Mouse (Mus musculus) right cerebral cortex, adult 18-20 months (tissue): ENCODE measurements around the gene Mpzl1.

ENCODE experiments used
- DNase-seq: peaks from one replicate; pipeline ENCODE4 v3.0.0; 2022; ENCODE audit warnings: mixed read lengths

Gene Mpzl1

DNA sequence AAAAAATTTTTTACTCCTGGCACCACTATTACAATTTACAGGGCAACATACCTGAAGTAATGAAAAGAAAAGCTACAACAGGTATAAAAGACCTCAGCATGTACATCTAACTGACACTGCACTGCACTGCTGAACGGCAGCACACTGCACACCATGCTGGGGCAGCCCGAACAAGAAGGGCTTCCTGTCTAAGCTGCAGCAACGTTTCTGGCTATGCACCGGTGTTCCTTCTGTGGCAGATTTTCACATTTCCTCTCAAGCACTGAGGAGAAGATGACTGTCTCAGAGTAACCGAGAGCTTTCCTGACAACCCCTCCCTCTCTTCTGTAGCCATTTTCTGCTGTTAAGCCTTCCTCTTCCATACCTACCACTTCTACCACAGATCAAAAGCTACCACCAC, 21.6 kb downstream of the Mpzl1 start:
- no peak for DNase-seq

DNA sequence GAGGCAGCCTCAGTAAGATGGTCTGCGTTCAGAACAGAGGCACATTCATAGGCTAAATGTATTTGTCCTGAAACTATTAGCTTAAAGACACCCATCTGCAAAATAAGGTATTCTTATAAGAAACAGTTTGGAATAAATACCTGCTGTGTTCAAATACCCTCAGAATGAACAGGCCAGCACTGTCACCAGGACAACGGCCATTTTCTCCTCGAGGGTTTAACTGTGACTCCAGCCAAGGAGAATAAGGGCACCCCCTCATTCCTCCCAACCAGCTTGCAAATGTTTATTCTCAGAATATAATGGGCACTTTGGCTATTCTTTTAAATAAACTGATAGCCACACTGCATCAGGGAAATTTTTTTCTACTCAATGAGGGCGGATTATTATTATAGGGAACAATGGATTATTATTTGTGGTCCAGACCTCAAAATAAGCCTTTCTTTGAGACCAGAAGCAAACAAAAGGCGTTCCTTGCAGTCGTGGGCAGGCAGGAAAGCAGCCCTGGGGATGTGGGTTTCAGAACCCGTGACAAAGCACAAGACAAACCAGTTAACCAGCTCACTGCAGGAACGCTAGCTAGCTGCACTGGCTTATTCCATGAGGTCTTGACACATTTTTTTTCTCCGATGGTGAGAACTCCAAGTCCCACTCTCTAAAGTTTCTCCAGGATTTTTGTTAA, 23.9 kb downstream of the Mpzl1 start:
- no peak for DNase-seq

DNA sequence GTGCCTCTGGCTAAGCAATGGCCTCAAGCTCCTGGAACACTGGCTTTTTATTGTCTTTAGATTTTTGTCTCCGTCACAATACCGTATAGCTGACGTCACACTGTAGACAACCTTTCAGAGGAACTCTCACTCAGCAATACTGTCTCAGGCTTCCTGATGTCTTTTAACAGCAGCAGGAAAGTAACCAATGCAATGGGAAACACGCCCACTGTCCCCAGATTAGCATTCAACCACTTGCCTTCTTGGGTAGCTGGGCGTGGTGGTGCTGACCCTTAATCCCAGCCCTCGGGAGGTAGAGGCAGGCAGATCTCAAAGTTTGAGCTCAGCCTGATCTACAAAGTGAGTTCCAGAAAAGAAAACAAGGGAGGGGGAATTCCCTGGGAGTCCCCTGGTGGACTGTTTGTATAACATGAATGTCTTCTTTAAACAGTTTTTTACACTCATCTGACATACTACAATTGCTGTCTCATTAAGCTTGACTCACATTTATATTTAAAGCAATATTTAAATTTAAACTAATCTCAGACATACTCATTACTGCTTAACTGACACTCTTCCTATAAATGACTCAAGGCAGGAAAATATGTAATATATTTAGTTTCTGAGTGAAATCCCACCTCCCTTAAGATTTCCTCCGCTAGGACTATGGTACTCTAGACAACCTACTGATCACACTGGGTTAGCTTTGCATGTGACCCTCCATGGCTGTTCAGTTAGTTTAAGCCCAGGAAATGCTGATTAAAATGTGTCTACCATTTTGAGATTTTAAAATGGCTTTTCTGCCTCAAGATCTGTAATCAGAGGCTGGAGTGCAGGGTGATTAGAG, 24.6 kb downstream of the Mpzl1 start:
- DNase-seq, result no peak

DNA sequence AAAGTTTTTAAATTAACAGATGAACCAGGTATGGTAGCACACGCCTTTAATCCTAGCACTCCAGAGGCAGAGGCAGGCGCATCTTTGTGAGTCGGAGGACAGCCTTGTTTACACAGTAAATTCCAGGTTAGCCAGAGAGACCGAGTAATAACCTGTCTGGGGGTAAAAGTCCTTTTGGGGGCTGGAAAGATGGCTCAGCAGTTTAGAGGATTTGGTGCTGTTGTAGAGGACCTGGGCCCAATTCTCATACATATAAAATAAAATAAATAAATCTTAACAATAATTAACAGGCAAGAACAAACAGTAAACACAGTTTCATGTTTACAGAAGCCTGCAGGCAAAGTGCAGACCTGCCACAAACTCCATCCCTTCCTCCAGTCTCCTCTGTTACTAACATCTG, 25.4 kb downstream of the Mpzl1 start:
- DNase-seq, result no peak

DNA sequence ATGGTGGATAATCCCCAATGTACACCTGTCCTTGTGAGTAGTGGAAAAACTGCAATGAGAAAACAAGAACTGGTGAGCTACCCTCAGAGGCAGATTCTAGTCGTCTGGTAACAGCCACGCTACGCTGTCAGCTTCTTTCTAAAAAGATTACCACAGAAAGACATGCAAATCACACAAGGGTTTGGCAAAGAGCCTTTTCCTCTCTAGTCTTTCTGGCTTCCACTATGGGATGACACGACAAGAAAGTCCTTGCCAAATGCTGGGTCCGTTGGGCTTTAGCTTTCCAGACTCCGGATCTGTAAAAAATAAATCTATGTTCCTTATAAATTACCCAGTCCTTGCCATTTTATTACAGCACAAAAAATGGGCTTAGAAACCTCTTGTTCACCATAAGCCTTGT, 28.6 kb downstream of the Mpzl1 start:
- DNase-seq, result no peak

DNA sequence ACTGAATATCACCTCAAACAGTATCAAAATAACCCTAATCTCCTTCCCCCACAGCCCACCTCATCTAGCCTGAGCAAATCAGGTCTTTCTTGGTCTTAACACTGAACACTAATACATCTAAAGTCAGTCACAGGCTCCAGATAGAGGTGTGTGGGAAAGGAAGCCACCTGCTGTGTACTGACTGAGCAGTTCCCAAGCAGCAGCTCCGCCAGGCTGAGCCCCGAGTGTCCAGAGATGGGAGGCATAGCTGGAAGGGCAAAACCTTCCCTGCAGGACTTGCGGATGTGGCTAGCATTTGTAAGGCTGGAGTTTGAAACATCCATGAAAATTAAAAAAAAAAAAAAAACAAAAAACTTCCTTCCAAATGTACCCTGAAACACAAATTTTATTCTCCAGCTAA, 29.2 kb downstream of the Mpzl1 start:
- DNase-seq, result no peak

DNA sequence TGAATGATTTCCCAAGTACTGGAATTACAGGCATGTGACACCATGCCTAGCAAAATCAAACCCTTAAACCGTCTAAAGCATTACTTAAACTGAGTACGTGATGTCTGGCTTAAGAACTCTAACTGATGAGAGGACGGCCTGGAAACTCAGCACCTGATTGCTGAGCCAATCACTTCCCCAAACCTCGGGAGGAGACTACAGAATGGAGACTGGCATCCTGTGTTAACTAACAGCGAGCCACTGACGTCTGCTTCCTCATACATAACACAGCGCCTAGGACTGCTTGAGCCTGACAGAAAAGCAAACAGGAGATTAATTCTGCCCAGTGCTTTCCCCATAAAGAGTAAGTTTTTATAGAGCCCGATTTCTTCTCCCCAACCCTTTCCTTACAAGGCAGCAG, 30.1 kb downstream of the Mpzl1 start:
- DNase-seq, result no peak

DNA sequence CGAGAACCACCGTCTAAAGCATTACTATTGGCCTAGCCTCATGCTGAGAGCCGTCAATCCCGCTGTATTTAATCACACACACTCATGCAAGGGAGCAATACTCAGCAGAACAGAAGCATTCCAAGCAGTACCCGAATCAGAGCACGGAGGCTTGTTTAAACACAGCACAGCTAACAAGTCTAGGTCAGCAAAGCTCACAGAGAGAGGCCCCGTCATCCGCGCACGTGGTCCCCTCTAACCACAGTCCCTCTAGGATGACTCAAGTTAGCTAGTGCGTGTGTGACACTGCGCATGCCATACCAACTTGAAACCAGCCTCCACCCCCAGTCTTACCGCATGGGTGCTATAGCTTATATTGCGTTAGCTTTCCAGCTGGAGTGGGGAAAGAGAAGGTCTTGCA, 31.1 kb downstream of the Mpzl1 start:
- DNase-seq, result no peak

DNA sequence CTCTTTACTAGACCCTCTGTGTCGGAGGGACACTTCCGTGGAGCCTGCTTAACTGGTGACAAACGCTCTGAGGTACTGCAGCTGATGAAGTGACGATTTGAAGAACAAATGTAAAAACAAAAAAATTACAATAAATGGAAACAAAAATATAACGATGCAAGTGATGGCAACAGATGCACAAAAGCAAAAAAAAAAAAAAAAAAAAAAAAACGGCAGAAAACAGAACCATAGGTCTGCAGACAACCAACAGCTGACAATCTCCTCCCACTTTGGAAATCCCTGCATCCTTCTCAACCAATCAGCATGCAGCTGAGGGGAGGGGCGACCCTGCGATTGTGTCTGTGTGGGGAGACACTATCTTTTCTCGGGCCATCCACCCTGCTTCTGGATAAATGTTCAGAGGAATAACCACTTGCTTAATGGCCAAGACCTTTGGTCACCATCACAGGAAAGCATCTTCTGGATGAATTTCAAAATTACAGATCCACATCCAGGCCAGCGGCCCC, 32.5 kb downstream of the Mpzl1 start:
- no peak for DNase-seq

DNA sequence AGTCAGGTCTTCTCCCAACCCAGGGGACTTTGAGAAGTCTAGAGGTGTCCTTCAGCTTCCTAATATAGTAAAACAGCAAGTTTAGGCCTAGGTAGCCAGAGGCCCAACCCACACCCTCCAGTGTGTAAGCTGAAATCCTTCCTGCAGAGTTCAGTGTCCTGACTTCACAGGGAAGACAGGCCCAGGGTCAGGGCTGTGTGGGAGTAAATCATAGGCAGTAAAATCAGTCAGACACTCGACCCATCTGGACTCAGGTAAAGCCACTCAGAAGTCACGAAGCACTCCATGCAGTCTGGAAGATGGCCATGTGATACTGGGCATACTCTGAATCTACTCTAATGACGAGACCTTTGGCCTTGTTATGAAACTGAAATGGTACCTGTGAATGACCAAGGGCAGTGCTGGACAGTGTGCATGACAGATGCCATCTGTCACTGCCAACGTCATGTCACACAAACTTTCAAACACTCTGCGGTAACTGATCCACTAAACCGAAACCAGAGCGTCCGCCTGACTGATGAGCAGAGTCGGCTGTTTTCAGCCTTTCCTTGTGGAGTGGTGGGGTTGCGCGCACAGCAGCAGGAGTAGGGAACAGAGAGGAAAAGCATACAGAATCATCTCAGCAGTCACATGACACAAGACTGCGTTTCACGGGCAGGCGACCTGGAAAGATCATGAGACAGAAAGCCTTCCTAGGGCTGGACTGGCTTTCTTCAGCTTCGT, 39.5 kb downstream of the Mpzl1 start:
- DNase-seq, result no peak

DNA sequence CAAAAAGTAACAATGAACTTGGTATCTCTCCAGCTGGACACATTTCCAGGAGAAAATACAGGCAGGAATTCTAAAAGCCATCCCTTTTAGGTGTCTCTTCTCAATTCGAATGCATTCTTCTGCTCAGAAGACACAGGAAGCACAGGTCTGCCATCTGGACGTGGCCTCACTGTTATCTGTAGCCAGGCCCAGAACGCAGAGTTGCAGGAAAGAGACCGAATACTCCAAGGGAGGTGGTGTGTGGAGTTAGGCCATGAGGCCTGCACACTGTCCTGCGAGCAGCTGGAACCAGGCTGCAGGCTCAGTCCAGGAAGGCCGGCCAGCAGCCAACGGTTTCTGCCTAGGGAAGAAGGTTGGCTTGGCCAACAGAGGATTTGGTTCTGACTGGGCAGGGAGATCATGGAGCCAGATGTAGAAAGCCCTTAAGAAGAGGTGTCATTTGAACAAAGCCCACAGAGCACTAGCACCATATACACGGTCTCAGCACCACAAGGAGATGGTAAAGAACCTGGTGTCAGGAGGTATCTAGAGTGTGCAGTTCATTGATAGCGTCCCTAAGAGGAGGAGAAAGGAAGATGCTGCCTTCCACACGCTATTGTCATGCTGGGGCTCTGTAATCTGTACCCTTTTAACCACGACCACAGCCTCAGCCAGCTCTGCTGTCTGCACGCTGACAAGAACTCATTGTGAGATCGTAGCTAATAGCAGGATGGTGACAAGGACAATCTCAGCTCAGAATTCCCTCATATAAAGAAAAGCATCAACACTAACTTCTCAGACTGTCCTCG, 41.8 kb downstream of the Mpzl1 start:
- DNase-seq, result no peak

DNA sequence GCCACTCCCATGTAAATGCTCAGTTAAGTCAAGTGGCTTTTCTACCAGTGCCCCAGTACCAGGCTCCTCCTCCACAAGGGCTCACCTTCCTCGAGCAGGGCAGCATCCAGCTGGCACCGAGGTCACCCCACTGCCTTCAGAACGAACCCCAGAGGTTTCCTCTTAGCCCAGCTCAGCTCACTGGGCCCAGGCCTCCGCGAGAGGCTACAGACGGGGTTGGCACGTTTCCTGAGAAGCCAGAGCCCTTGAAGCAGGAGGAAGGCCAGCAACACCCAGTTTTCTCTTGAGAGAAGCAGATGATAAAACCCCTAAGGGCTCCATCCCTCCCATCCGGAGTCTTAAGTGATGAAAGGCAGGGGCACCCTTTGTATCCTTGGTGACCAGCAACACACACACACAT, 43.6 kb downstream of the Mpzl1 start:
- DNase-seq, result no peak

DNA sequence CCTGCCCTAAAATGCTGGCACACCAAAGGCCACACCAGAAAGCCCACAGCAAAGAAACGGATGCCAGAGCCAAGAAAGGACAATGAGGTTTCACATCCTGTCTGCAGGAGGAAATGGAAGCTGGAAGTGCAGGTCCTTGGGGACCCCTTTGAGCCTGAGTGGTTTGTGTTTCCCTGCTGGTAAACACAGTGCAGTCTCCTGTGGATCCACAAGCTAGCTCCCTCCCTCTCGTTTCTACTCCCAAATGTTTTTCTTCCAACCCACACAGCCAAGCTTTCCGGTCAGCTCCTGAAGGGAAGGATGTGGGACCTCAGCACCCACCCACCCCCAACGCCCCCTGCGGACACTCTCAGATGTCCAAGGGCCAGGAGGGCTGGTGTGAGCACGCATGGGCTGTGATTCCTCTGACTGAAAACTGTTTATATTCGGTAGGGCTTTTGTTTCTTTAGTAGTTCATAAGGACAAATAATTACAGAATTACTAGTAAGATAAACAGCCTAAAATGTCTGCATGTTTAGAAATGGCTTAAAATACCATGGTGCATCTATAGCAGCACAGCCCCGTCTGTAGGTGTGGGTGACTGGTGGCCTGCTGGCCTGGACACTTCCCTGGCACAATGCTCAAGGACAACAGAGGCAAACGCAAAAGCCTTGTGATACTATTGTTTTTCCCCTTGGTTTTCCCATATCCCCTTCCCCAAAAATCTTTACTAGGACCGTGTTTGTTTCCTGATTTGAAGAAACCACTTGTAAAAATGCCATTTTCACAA, 44.9 kb downstream of the Mpzl1 start:
- DNase-seq, result no peak

DNA sequence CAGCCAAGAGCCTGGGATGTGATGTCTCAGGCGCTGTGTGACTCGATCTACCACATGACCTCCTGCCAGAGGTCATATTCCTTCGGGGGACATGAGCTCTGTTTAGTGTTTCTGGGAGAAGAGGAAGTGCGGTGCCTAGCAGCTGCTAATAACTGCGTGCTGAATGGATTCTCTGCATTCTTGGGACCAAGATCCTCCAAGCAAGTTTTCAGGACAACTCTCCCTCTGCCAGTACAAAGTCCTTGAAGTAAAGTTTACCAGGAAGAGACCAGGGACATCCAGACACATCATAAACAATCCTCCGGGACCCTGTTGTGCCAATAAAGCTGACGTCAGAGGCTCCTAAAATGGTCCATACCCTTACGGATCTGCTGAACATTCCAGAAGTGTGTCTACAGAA, 46.5 kb downstream of the Mpzl1 start:
- no peak for DNase-seq

DNA sequence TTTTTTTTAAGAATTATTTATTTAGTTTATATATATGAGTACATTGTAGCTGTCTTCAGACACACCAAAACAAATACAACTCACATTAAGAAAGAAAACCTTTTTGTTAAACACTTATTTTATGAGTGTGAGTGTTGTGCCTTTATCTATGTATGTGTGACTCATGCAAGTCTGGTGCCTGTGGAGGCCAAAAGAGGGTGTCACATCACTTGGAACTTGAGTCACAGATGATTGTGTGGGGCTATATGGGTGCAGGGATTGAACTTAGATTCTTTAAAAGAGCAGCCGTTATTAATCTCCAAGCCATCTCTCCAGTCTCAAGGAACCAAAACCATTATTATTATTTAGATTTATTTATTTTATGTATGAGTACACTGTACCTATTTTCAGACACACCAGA, 48.0 kb downstream of the Mpzl1 start:
- no peak for DNase-seq

DNA sequence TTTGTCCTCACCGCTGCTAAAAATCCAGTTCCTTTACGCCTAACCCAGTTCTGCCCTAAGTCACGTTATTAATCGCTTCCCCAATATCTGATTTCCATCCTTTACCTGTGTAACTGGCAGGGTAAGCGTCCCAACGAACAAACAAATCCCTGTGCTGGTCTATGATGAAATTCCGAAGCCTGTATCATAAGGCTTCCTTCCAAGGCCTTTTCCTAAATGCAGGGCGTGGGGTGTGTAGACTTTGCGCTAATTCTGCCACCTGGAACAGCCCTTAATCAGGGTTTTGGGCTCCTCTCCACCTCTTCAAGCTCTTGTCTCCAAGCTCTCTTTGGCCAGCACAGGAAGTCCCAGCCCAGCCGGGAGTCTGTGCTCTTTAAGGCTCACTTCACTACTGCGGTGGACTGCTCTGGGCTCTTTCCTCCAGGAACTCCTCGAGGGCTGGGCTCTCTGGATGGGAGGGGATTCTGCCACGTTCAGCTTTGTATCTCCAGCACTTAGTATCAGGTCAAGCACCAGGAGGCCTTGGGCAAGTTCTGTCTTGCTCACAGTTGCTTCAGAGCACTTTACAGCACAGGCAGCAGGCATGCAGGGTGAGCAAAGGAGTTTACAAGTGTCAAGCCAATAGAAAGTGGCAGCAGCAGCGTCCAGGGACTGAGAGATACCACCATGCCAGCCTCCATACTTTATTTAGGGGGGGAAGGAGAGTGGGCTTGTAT, 48.8 kb downstream of the Mpzl1 start:
- no peak for DNase-seq

DNA sequence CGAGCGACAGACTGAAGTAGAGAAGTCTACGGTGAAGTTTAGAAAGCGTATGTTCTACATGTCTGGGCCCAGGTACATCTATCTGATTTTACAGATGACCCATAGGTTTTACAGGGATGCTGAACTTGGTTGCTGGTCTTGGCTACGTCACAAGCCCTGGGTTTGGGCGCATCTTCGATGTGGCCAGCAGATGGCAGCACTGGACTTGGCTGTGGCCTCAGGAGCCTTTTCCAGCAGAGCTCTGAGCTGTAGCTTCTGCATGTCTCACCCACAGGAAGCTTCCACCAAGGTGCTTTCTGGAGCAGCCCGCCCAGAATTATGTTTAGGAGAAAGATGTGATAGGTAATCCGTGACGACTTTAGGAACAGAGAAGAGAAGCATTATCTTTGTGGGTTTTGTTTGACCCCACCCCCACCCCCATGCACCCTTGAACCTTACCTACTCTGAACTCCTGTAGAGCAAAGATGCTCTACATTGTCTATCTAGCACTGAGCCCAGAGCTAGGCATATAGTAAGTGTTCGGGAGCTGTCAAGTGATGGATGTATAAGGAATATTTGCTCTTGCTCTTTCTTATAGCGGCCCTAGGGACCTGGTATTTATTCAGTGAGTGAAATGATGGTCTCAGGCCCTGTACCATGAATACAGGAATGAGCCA, 50.7 kb downstream of the Mpzl1 start:
- peak; percentile 91 for DNase-seq

DNA sequence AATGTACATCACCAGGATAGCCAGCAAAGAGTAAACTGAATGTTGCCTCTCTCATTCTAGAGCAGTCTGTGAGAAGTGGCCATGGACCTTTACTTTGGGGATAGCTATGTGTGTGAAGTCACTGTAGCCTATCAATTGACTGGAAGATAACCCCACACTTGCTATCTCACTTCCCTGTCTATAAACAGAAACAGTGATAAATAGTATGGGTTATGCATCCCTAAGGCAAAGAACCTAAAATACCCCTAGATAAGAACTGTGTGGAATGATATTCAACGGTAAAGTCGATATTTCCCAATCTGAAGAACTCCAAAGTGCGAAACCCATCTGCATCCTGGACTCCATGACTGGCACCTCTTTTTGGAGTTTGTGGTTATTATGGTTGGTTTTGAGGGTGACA, 53.1 kb downstream of the Mpzl1 start:
- no peak for DNase-seq

DNA sequence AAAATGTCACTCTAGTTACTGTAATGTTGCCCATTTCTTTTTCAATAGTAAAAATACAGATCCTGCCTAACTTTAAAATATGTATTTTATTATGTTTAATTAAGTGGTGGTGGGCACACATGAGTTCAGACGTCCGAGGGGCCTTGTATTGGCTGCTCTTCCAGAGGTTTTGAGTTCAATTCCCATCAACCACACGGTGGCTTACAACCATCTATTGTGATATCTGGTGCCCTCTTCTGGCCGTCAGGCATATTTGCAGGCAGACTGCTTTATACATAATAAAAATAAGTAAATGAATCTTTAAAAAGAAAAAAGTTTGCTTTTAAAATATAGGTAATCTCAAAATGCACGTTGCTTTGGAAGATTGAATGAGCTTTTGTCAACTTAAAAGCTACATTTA, 55.0 kb downstream of the Mpzl1 start:
- DNase-seq, result no peak

DNA sequence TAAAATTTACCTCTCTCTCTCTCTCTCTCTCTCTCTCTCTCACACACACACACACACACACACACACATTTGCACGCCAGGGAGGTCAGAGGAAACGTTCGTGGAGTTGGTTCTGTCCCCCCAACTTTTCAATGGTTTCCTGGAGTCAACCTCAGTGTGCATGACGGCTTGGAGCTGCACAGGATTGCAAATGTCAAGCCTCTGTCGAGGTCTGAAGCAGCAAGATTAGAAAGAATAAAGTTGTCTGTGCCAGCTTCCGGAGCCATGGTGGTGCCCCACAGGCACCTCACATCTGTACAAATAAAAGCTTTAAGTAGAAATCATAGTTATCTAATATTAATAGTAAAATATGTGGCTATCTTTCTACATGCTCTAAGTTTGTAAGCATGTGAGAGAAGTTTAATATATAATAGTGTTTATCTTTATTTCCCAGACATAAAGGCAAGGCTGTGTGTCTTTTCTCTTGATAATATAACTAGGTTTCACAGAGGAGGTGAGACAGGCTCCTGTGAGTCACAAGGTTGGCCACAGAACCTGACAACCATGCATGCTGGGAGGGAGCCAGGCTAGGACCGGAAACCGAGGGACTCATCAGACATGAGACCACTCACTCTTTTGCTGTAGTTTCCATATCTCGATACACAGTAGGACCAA, 57.8 kb downstream of the Mpzl1 start:
- no peak for DNase-seq
